Mouse (Mus musculus): ENCODE measurements around the gene Fgf14. TPM values are rescaled to one million over a fixed set of nuclear protein-coding genes. Genes with fewer than 3 reads are reported as not detected.

The Fgf14 gene
- total and polyA plus RNA-seq, 3 experiments: not detected

DNA sequence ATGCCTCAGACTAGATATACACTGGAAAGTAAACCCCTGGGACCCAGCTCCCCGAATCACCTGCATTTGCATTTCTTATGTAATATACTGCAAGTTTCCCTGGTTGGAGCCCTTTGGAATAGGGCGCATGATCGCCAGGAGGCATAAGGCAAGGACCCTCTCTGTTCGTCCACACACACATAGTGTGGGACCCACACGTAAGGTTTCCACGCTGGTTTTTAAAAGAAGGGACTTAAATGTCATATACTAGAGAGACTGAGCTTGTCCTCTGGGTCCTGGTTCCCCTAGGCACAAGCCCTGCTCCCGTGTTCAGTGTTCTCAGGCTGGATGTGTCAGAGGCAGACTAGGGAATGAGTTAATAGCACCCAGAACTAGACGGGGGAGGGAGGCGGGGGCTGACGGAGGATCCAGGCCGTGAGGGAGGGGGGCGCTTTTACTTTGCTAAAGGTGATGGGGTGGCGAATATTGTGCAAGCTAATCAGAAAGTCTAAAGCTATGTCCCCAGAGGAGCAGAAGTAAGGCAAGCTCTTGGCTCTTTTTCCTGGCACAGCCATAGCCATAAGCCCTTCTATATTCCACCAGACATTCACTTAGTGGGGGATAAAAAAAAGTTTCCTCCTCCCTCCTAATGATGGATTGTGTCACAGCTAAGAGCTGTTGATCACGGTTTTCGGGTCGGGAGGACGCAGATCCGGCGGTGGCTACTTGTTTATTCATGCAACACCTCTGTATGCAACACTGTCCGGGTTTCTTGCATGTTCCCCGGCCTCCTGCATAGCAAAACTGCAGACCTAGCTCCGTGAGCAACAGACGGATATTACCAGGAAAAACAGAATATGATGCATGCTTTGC is 1.0 kb downstream of the Fgf14 start:
- no peak for DNase-seq (ENCODE audit: low read depth, low spot score)
- Histone ChIP-seq H3K36me3 (ENCODE audit: control insufficient read depth in 1 of 2, insufficient read depth in 2 of 2, low read length in 2 of 2) (no peaks in the 10 kb centered on the region), H3K4me3 (ENCODE audit: control insufficient read depth in 1 of 2, insufficient read depth in 1 of 2, low read depth in 2 of 2, low read length in 2 of 2) (no peak overlapping the region), H3K9me3 (replicated peaks; ENCODE audit: insufficient read depth, low read length) (no peaks in the 10 kb centered on the region), H3K79me2 (ENCODE audit: control insufficient read depth, insufficient read depth, low read length, poor library complexity) (no peaks in the 10 kb centered on the region), H3K27ac (ENCODE audit: control insufficient read depth, low read depth, low read length) (no peak overlapping the region), H3K4me1 (ENCODE audit: control insufficient read depth in 1 of 2, insufficient read depth in 2 of 2, low read length in 2 of 2) (no peaks in the 10 kb centered on the region), H3K9ac (ENCODE audit: control insufficient read depth, low read depth, low read length, poor library complexity, severe bottlenecking) (no peak overlapping the region), H3K27me3 (ENCODE audit: control insufficient read depth in 1 of 2, insufficient read depth in 2 of 2, low read length in 2 of 2) (no peaks in the 10 kb centered on the region; a peak in 1 of 4 replicates)
- TF ChIP-seq ZMIZ1 (IDR thresholded peaks at IDR 0.05; ENCODE audit: low read depth, low read length): no peak
- TF ChIP-seq TBP (IDR thresholded peaks at IDR 0.05; ENCODE audit: low read depth, low read length): no peak

DNA sequence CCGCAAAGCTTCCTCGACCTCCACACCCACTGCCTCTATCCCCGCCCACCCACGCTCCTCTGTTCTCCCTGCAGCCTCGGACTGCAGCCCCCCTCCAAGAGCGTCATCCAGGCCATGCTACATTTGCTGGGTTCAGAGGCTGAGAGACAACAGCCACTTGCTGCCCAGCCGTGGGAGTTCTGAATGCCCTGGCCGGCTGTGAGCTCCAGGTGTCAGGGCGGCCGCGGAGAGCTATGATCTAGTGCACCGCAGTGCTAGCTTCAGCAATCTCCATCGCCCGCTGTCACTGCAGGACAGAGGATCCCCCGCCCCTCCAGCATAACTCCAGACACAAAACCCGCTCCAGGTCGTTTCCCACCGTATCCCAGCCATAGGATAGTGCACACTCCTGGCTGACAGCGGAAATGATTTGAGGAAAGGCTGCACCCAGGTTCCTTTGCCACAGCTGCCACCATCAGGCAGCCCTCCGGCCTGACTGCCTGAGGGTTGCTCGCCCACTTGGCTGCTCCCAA is 1.7 kb downstream of the Fgf14 start:
- no peak for TF ChIP-seq POLR2A (IDR thresholded peaks at IDR 0.05; ENCODE audit: control insufficient read depth in 1 of 2, insufficient read depth in 1 of 2, low read depth in 1 of 2, low read length in 2 of 2, poor library complexity in 1 of 2)
- no peak for TF ChIP-seq MYC (IDR thresholded peaks at IDR 0.05; ENCODE audit: low read depth, low read length)
- TF ChIP-seq MEF2A (IDR thresholded peaks at IDR 0.05; ENCODE audit: extremely low read depth, insufficient replicate concordance, low read depth, low read length, poor library complexity, severe bottlenecking): no peak
- no peak for TF ChIP-seq KAT2A (conservative IDR thresholded peaks at IDR 0.05; ENCODE audit: low read depth, low read length)
- TF ChIP-seq MAFK (IDR thresholded peaks at IDR 0.05; ENCODE audit: borderline replicate concordance, low read depth, low read length): no peak
- no peak for TF ChIP-seq GABPA (IDR thresholded peaks at IDR 0.05; ENCODE audit: low read depth, low read length)
- no peak for TF ChIP-seq RCOR1 (IDR thresholded peaks at IDR 0.05; ENCODE audit: low read depth, low read length)
- TF ChIP-seq NRF1 (IDR thresholded peaks at IDR 0.05; ENCODE audit: insufficient read depth, low read depth, low read length, poor library complexity, severe bottlenecking): no peak
- no peak for TF ChIP-seq ETS1 (IDR thresholded peaks at IDR 0.05; ENCODE audit: low read depth, low read length)
- TF ChIP-seq POLR2AphosphoS5 (IDR thresholded peaks at IDR 0.05; ENCODE audit: borderline replicate concordance, low read depth, low read length): no peak
- no peak for TF ChIP-seq HCFC1 (IDR thresholded peaks at IDR 0.05; ENCODE audit: low read depth, low read length)
- TF ChIP-seq TAL1 (IDR thresholded peaks at IDR 0.05; ENCODE audit: low read length): no peak
- no peak for TF ChIP-seq E2F4 (IDR thresholded peaks at IDR 0.05; ENCODE audit: borderline replicate concordance, low read depth, low read length)
- no peak for TF ChIP-seq EP300 (IDR thresholded peaks at IDR 0.05; ENCODE audit: low read depth in 1 of 2, low read length in 2 of 2)
- no peak for TF ChIP-seq RAD21 (IDR thresholded peaks at IDR 0.05; ENCODE audit: low read depth, low read length)
- no peak overlapping the region for H3K9ac ChIP-seq (ENCODE audit: control insufficient read depth, low read depth, low read length, poor library complexity, severe bottlenecking)
- H3K36me3 ChIP-seq (ENCODE audit: control insufficient read depth in 1 of 2, insufficient read depth in 2 of 2, low read length in 2 of 2): no peaks in the 10 kb centered on the region
- no peaks in the 10 kb centered on the region for H3K79me2 ChIP-seq (ENCODE audit: control insufficient read depth, insufficient read depth, low read length, poor library complexity)
- no peaks in the 10 kb centered on the region; a peak in 1 of 4 replicates for H3K27me3 ChIP-seq (ENCODE audit: control insufficient read depth in 1 of 2, insufficient read depth in 2 of 2, low read length in 2 of 2)
- no peak overlapping the region for H3K27ac ChIP-seq (ENCODE audit: control insufficient read depth, low read depth, low read length)
- DNase-seq (ENCODE audit: low read depth, low spot score): no peak
- H3K4me3 ChIP-seq (ENCODE audit: control insufficient read depth in 1 of 2, insufficient read depth in 1 of 2, low read depth in 2 of 2, low read length in 2 of 2): no peak overlapping the region
- H3K9me3 ChIP-seq (replicated peaks; ENCODE audit: insufficient read depth, low read length): no peaks in the 10 kb centered on the region
- no peaks in the 10 kb centered on the region for H3K4me1 ChIP-seq (ENCODE audit: control insufficient read depth in 1 of 2, insufficient read depth in 2 of 2, low read length in 2 of 2)

Measured in MEL (cell line).